In genomic region chr16:38536544-38537146, GRCm38 (mm10) we compare ENCODE assay signal across 8 mouse cellular contexts. TPM values are rescaled to one million over a fixed set of nuclear protein-coding genes. Genes with fewer than 3 reads are reported as not detected.
A peak's percentile ranks its signal among the peaks of the same experiment; 100 is the strongest.
DNase-seq lines count a peak whose midpoint lies in the region; ATAC-seq and TF ChIP-seq lines count a peak whose summit lies in the region.

No protein-coding gene starts in this region.

- H3K9ac ChIP-seq in ES-Bruce4 (ENCODE audit: low read depth, poor library complexity, severe bottlenecking), result no peak overlapping the region
- no peak overlapping the region for H3K9ac ChIP-seq in embryonic facial prominence, embryonic 11.5 days (replicated peaks; ENCODE audit: low read length)
- H3K9ac ChIP-seq in lung, embryonic 15.5 days, result no peak overlapping the region

- H3K27me3 ChIP-seq in ES-Bruce4 (ENCODE audit: control insufficient read depth, insufficient read depth, low read length, poor library complexity, severe bottlenecking), result no peaks in the 10 kb centered on the region
- H3K27me3 ChIP-seq in embryonic facial prominence, embryonic 11.5 days (ENCODE audit: control insufficient read depth, insufficient read depth, low read length), result no peaks in the 10 kb centered on the region
- no peaks in the 10 kb centered on the region for H3K27me3 ChIP-seq in lung, embryonic 15.5 days

- no peaks in the 10 kb centered on the region for H3K9me3 ChIP-seq in ES-Bruce4 (replicated peaks; ENCODE audit: control insufficient read depth, insufficient read depth, low read length, poor library complexity, severe bottlenecking)
- no peaks in the 10 kb centered on the region for H3K9me3 ChIP-seq in embryonic facial prominence, embryonic 11.5 days (replicated peaks; ENCODE audit: control insufficient read depth, low read length)
- no peaks in the 10 kb centered on the region for H3K9me3 ChIP-seq in lung, embryonic 15.5 days

- whole genome bisulfite sequencing in embryonic facial prominence, embryonic 11.5 days, result 54% methylated on average over 8 of the region's 8 CpGs
- WGBS in lung, embryonic 15.5 days, result 35% methylated on average over 8 of the region's 8 CpGs

- TF ChIP-seq EP300 in ES-Bruce4 (IDR thresholded peaks at IDR 0.05; ENCODE audit: insufficient read depth, low read depth, low read length), result no peak

- no peak for TF ChIP-seq POLR2A in ES-Bruce4 (IDR thresholded peaks at IDR 0.05; ENCODE audit: insufficient read depth, low read length)

- peak; percentile 80 for TF ChIP-seq CTCF in ES-Bruce4 (IDR thresholded peaks at IDR 0.05; ENCODE audit: low read depth, low read length)

- no peak overlapping the region for H3K4me2 ChIP-seq in embryonic facial prominence, embryonic 11.5 days (ENCODE audit: low read depth, low read length)
- H3K4me2 ChIP-seq in lung, embryonic 15.5 days, result no peak overlapping the region

- no peak overlapping the region for H3K4me3 ChIP-seq in ES-Bruce4 (ENCODE audit: low read depth, low read length)
- no peak overlapping the region for H3K4me3 ChIP-seq in embryonic facial prominence, embryonic 11.5 days (ENCODE audit: low read depth, low read length)
- no peak overlapping the region for H3K4me3 ChIP-seq in lung, embryonic 15.5 days

- H3K27ac ChIP-seq in ES-Bruce4 (ENCODE audit: insufficient read depth, low read length), result 0 out of 2 replicates have a peak overlapping the region, but pooled peaks have one; percentile 72
- H3K27ac ChIP-seq in embryonic facial prominence, embryonic 11.5 days (replicated peaks; ENCODE audit: low read depth, low read length), result no peak overlapping the region
- no peak overlapping the region for H3K27ac ChIP-seq in lung, embryonic 15.5 days

- peaks cover 7% of the 10 kb centered on the region for H3K4me1 ChIP-seq in ES-Bruce4 (ENCODE audit: control insufficient read depth, insufficient read depth, low read length)
- no peaks in the 10 kb centered on the region for H3K4me1 ChIP-seq in embryonic facial prominence, embryonic 11.5 days (ENCODE audit: control insufficient read depth, insufficient read depth, low read length)
- H3K4me1 ChIP-seq in lung, embryonic 15.5 days, result no peaks in the 10 kb centered on the region

- DNase-seq in adrenal gland, postnatal 36 days, result peak; percentile 74 to 83
- DNase-seq in embryonic facial prominence, embryonic 11.5 days (ENCODE audit: low spot score), result peak; percentile 80
- DNase-seq in heart, adult 8-10 months (ENCODE audit: low spot score), result peak; percentile 79
- peak; percentile 57 to 86 for DNase-seq in layer of hippocampus, adult 18-20 months (ENCODE audit: low spot score in 2 of 2)
- DNase-seq in retina, postnatal 1 day, result peak; percentile 77
- peak; percentile 79 for DNase-seq in thymus, postnatal 25 days

- ATAC-seq in embryonic facial prominence, embryonic 11.5 days (replicated peaks; ENCODE audit: insufficient number of reproducible peaks, low FRiP score, low TSS enrichment, low read depth), result no peak
- ATAC-seq in lung, embryonic 15.5 days (ENCODE audit: borderline replicate concordance, extremely low read depth, low FRiP score, low TSS enrichment), result peak; percentile 23; the same call in 1 of the 2 replicates

- H3K36me3 ChIP-seq in ES-Bruce4 (ENCODE audit: control insufficient read depth, insufficient read depth, low read length, poor library complexity, severe bottlenecking), result peaks cover 86% of the 10 kb centered on the region
- H3K36me3 ChIP-seq in embryonic facial prominence, embryonic 11.5 days (replicated peaks; ENCODE audit: control insufficient read depth, insufficient read depth, low read depth, low read length), result peaks cover 3% of the 10 kb centered on the region; the same call in 1 of the 2 replicates
- H3K36me3 ChIP-seq in lung, embryonic 15.5 days, result peaks cover 58% of the 10 kb centered on the region

RNA-seq across cellular contexts. Expression of gene Poglut1, which starts 13.4 kb away (rescaled TPM):
- 90.1 and 99.5 TPM in 2 replicates for polyA plus RNA-seq in ES-Bruce4 (2011; ENCODE audit: insufficient read depth, insufficient read length, low read depth, missing spikeins)
- 10 to 100 TPM; 31.3 to 31.7 TPM for total RNA-seq in adrenal gland, postnatal 36 days (2021)
- polyA plus RNA-seq in embryonic facial prominence, embryonic 11.5 days (2014; fragmentation: Nextera tagmentation; extraction: Ambion mirVana), result 80.3 and 80.8 TPM in 2 replicates
- 10 to 100 TPM; 10.7 to 12.3 (median 11.2) TPM for total RNA-seq in heart, adult 8-10 months (2022)
- total RNA-seq in layer of hippocampus, adult 18-20 months (2021), result 10 to 100 TPM; 48.8 to 49.6 TPM
- 53.6 and 56.5 TPM in 2 replicates for polyA plus RNA-seq in lung, embryonic 15.5 days (2015; fragmentation: Nextera tagmentation; extraction: Ambion mirVana)

RNA-seq across cellular contexts. Expression of gene Timmdc1, which starts 14.2 kb away (rescaled TPM):
- 46.4 and 53.9 TPM in 2 replicates for polyA plus RNA-seq in ES-Bruce4 (2011; ENCODE audit: insufficient read depth, insufficient read length, low read depth, missing spikeins)
- 10 to 100 TPM; 46.1 to 47.8 TPM for total RNA-seq in adrenal gland, postnatal 36 days (2021)
- polyA plus RNA-seq in embryonic facial prominence, embryonic 11.5 days (2014; fragmentation: Nextera tagmentation; extraction: Ambion mirVana), result 21.5 and 23.6 TPM in 2 replicates
- total RNA-seq in heart, adult 8-10 months (2022), result 10 to 100 TPM; 63.6 to 71.6 (median 66.7) TPM
- 10 to 100 TPM; 29.1 to 29.5 TPM for total RNA-seq in layer of hippocampus, adult 18-20 months (2021)
- 23.4 and 23.5 TPM in 2 replicates for polyA plus RNA-seq in lung, embryonic 15.5 days (2015; fragmentation: Nextera tagmentation; extraction: Ambion mirVana)

RNA-seq across cellular contexts. Expression of gene Tmem39a, which starts 21.9 kb away (rescaled TPM):
- polyA plus RNA-seq in ES-Bruce4 (2011; ENCODE audit: insufficient read depth, insufficient read length, low read depth, missing spikeins), result 165 and 186 TPM in 2 replicates
- 10 to 100 TPM; 77.5 to 85.4 TPM for total RNA-seq in adrenal gland, postnatal 36 days (2021)
- polyA plus RNA-seq in embryonic facial prominence, embryonic 11.5 days (2014; fragmentation: Nextera tagmentation; extraction: Ambion mirVana), result 107 and 116 TPM in 2 replicates
- 10 to 100 TPM; 16.0 to 23.6 (median 17.4) TPM for total RNA-seq in heart, adult 8-10 months (2022)
- 10 to 100 TPM; 24.4 to 24.8 TPM for total RNA-seq in layer of hippocampus, adult 18-20 months (2021)
- polyA plus RNA-seq in lung, embryonic 15.5 days (2015; fragmentation: Nextera tagmentation; extraction: Ambion mirVana), result 101 and 119 TPM in 2 replicates
